Mouse (Mus musculus): ENCODE measurements around the gene Ptprk.

The Ptprk gene

DNA sequence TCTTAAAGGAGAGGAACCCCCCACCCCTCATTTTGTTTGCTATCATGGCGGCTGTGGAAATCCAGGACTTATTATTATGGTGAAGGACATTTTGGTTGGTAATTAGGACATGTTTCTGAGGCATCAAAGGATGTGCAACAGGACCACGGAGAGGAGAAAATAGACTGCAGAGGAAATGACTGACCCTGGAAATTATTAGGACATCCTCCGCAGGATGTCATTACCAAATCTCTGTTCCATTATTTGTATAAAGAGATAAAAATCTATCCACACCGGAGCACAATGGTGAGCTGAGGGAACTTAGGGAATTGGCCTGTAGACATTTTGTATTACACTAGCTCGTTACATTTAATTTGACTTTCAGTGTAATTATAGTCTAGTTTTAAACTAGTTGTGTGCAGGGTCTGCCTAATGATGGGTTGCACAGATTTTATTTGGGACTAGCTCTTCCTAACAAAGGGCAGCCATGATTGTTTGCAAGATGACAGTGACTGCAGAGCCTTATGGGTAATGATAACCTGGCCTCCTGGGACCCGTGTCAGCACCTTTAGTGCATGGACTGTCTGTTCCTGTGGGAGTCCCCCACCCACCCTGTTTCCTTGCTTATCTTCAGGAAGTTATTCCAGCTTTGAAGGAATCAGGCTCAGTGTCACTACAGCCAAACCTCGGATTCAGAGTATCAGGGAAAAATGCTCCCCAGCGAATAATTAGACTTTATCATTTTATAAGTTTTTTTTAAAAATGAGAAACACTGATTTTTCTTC lies 38.4 kb downstream of the Ptprk start:
- DNase-seq (ENCODE audit: inconsistent ontology term) = no peak

DNA sequence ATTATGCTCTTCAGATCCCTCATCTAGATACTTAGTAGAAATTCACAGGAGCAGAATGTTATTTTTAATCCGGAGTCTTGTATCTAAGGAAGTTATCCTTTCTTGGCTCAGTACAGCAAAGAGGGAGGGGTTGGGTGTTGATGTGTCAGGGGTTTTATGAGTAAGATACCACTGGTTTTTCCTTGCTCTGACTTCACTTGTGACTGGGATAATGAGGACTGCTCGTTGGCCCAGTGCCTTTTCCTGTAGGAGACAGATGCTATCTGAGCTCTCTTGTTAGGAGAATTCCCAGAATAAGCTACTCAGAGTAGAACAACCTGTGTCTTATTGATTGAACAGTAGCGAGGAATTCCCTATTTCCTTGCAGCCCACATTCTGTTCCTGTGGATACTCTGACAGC lies 39.3 kb downstream of the Ptprk start:
- peak; percentile 32 for DNase-seq (ENCODE audit: inconsistent ontology term)

DNA sequence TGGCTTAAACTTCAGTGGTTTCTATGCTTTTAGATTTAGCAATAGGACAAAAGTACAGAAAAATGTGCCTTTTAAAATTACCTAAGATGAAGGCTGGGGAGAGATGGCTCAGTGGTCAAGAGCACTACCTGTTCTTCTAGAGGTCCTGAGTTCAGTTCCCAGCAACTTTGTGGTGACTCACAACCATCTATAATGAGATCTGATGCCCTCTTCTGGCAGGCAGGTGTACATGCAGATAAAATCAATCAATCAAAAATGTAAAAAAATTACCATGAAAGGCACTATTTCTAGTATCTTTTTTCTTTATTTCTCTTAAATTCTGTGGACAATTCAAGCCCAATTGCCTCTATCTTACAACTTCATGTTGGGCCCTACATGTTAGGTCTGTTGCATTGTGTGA lies 42.4 kb downstream of the Ptprk start:
- DNase-seq (ENCODE audit: inconsistent ontology term) = no peak

DNA sequence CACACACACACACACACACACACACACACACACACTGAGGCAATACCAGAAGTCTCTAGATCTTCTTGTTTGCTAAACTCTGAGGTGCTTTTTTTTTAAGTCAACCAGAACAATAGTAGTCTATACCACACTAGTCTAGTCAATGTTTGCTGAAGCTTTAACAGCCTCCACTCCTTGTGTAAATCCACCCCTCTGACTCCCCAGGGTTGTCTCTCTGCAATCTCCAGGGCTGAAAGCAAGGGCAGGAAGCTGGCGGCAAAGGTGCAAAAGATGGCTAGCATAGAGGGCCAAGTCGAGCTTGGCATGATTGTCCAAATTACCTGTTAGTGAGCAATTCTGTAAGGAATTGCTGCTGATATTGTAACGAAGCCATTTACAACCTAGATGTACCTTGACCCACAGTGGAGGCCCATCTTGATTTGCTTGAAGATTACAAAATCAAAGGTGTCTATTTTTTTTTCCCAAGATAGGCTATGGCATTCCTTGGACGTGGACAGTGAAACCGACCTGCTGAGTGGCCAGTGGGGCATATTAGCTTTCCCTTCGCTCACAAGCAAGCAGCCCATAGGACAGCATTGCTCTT lies 44.3 kb downstream of the Ptprk start:
- DNase-seq (ENCODE audit: inconsistent ontology term) = no peak

DNA sequence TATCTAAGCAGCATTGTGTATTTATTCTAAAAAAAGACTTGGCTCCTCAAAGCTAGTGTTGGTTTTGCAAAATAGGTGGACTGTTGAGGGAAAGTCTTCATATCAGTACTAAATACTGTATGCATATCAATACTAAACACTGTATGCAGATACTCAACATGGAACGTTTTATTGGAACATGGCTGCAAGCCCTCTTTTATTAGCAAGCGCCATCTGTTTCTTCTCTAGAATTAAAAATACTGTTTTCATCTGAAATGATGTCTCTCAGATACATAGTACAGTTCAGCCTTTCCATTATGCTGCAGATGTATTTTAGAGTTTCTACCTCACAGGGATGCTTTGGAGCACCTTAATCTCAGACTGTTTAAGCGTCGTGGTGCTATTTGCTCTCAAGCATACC lies 49.3 kb downstream of the Ptprk start:
- DNase-seq (ENCODE audit: inconsistent ontology term) = no peak

DNA sequence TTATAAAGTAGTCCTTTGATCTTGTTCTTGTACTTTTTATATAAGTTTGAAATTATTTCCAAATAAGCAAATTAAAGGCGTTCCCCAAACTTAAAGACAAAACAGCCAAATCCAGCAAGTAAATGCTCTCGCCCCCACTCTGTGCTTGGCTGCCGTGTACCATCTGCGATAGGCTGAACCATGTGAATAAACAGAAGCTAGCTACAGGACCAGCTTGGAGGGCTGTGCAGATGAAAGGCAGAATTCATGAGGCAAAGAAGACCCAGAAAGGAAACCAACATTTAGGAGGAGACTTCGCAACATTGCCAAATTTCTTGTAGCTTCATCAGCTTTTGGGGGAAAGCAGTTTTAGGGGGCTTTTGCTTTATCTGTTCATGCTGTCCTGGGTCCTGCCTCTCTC lies 53.4 kb downstream of the Ptprk start:
- no peak for DNase-seq (ENCODE audit: inconsistent ontology term)

DNA sequence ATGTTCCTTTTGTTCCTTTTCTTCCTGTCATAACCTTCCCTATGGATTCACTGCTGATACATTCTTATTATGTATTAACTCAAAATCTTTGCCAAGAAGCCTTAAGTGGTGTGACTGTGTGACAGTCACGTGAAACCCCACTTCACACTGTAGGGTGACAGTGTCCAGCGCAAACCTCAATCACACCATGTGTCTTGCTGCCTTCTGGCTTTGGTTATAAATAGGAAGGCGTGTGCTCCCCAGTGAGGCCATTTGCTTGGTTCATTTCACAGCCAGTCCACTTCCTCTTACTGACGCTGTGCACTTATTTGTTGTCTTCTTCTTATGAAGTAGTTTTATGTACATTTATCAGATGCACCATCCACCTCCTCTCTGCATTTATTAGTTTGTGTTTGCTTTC lies 53.8 kb downstream of the Ptprk start:
- no peak for DNase-seq (ENCODE audit: inconsistent ontology term)

DNA sequence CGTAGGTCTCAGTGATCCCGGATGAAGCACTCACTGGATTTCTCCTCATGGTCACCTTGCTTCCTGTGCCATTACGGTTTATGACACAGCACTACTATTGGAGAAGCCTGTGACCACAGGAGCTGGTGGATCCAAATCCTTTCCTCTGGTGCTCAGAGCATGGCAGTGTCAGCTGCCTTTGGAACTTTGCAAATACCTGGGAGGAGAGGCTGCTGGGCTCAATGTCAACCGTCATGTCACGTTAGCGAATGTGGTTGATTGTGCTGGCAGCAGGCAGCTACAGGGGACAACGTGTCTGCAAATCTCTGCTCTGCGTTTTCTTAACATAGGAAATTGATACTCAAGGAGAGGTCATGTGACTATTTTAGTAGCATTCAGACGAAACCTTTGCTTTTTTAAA lies 55.8 kb downstream of the Ptprk start:
- no peak for DNase-seq (ENCODE audit: inconsistent ontology term)

DNA sequence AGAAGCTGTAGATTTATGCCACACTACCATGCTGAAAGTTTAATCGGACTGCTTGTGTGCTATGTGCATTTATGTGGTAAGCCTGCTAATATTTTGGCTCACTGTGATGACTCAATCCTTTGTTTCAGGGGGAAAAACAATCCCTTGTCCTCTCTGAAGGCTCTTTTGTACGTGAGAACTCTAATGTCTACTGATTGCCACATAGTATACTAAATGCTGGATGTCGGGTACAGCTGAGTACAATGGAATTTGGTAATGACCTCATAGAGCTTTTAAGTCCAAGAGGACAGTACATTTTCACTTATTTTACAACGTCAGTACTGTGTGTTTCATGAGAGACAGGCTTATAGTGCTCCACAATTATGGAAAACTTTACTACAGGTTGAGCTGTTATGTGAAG lies 59.1 kb downstream of the Ptprk start:
- DNase-seq (ENCODE audit: inconsistent ontology term) = peak; percentile 62

DNA sequence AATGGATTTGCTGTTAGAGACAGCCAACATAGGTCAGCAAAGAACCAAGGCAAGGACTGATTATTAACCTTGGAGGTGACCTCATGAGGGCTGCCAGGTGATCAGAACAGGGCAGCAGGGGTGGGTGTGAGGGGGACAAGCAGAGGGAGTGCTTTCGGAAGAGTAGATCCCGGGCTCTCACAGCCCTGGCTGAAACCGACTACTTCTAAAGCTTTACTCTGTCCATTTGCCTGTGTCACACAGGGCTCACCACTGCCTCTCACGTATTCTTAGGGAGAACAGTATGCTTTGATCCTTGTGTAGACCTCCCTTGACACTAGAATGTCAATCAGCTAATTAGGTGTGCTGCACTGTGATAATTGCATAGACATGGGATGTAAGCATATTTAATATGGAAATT lies 63.8 kb downstream of the Ptprk start:
- DNase-seq (ENCODE audit: inconsistent ontology term) = no peak

DNA sequence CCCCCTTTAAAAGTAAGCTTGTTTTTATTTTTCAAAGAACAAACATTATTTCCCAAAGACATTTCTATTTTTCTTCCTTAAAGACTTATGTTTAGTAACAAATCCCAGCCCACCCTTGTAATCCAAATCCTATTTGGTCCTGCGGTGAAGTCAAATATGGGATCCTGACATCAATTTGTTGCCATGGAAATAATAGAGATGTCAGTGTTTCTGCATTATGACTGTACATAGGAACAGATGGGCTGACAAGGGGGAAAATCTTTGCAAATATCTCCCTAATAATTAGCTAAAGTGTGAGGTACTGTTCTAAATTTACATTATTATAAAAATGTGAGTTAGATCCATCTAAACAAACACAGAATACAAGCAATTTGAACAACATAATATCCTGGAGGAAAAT lies 69.8 kb downstream of the Ptprk start:
- no peak for DNase-seq (ENCODE audit: inconsistent ontology term)

DNA sequence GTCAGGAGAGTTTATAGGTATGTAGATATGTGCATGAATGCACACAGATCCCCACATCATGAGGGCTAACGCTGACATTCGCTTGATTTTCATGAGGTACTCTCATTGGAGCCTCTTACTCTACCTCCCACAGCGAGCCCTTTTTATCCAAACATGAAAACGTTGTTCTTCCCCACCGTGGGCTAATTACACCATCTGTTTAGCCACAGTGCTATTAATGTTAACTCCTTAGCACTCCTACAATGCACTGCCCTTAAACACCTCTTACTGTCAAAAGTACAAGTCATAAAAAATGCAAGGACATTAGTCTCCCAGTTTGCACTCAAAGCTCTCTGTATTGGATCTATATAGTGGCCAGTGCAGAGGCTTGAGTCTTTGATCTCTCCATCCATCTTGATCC lies 70.7 kb downstream of the Ptprk start:
- no peak for DNase-seq (ENCODE audit: inconsistent ontology term)

DNA sequence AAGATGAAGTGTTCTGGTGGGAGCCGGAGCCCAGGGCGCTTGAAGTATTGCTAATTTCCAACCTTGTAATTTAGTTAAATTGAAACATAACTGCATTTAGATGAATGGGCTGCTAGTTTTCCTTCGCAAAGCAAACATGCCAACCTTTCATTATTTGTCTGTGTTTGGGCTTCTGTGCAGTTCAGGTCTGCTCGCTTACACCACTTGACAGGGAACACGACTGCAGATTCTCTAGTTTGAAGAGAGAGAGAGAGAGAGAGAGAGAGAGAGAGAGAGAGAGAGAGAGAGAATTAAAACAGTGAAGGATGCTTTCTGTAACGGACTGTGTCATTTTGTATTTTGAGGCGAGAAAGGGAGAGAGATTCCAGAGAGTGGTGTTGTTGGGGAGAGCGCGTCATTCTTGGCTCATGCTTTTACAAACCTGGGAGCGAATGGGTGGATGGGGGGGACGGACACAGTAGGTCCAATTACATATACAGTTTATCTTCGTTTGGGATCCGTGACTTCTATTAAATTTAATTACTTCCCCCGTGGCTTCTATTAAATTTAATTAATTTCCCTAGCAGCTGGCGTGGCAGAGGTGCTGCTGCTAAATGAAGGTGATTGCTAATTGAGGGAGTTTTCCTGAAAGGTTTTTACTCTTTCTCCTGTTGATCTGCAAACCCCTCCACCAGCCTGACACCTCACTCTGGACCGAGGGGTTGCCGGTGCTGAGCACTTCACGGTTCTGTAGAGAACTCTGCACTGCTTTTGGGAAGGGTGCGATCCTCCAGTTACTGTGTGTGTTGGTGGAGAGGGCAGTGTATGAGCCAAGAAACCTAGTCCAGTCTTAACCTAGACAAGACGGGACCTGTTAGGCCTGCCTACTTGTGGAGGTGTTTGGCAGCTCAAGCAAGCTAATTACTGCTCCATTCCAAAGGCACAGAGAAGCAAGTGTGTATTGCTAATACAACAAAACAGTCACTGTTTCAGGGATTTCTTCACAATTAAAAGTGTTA lies 81.4 kb downstream of the Ptprk start:
- DNase-seq (ENCODE audit: inconsistent ontology term) = peak; percentile 15

DNA sequence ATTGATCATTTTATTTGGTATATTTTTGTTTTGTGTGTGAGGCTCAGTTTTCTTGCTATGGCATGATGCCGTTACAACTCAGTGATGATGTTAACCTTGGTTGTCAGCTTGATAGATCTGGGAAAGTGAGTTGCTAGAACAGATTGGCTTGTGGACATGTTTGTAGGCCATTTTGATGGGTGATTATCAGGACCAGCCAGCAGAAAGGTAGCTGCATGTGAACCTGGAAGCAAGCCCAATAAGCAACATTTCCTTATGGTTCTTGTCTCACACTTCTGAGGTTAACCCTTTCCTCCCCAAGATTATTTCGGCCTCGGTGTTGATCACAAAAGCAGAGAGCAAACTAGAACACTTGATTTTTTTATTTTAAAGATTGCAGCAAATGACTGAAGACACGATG lies 85.1 kb downstream of the Ptprk start:
- no peak for DNase-seq (ENCODE audit: inconsistent ontology term)

DNA sequence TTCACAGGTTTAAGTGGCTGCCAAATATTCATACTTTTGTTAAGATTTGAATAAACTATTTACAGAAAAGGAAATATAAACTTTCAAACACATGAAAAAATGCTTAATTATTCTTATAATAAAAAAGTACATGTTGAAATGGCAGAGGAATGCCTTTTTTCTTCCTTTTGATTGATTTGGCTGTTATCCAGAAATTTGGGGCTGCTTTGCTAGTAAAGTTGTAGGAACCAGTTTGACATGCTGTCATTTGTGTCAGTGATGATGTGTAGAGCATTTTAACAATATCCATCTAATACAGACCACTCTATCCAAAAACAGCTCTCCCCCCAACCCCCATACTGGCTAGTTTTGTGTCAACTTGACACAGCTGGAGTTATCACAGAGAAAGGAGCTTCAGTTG lies 86.7 kb downstream of the Ptprk start:
- peak; percentile 17 for DNase-seq (ENCODE audit: inconsistent ontology term)

DNA sequence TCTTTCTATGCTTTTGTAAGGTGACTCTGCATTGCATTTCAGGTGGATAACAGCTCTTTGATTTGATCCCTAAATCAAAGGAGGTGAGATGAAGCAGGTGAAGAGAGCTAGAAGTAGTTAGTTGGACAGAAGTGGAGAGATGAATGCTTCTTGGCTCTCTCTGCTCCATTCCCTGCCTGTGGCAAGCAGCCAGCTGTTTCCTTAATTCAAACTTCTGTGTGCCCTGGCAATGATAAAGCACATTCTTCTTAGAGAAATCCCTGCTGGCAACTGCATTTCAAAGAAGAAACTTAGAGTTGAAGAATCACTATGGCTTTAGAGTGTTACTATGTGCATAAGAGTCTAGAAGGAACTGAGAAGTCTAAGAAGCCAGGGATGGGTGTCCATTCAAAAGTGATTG lies 89.6 kb downstream of the Ptprk start:
- peak; percentile 61 for DNase-seq (ENCODE audit: inconsistent ontology term)

DNA sequence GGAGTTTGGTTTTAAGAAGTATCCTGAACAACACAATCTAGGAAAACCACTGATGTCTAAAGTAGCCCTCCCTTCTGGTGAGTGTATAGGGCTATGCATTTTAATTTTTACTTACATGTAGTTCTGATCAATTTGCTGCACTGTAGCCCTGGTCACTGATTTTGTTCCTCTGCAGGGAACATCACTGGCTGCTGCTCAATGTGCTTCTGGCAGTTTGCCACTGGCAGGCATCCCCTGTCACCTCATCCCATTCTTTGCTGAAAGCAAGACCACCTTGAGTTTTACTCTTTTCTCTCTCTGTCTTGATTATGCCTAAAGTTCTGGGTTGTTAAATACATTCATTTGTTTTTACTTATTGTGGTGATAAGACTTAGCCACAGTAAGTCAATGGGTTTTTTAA lies 90.1 kb downstream of the Ptprk start:
- no peak for DNase-seq (ENCODE audit: inconsistent ontology term)

DNA sequence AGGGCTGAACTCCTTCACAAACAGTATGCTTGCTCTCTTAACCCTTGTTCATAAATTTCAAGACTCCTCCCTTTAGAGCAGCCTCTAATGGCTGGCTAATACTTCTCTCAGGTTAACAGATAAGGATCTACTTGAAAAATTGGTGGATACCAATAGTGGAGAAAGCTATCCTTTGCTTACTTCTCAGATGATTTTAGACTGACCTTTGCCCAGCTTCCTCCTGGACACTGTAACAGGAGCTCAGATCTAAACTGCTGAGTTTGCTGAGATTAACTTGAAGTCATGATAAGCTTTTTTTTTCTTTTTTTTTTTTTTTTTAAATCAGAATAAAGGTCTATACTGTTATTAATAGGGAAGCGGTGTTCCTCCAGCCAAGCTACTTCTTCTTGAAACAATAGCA lies 92.0 kb downstream of the Ptprk start:
- no peak for DNase-seq (ENCODE audit: inconsistent ontology term)

DNA sequence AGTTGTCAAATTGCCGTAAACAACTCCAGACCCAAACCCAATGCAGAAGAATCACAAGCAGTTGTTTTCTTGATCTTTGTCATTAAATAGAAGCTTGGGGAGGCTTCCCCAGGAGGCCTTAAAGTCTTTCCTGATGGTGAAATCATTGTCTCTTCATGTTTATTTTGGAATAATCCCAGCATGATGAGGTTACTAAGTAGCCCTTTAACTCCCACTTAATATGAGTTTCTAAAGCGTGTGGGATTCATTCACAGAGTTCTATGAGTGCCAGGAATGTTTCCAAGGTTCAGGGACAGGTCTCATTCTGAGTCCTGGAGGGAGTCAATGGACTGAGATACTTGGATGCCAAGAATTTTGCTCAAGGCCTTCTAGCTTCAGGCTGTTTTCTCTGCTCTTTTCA lies 92.5 kb downstream of the Ptprk start:
- peak; percentile 83 for DNase-seq (ENCODE audit: inconsistent ontology term)

DNA sequence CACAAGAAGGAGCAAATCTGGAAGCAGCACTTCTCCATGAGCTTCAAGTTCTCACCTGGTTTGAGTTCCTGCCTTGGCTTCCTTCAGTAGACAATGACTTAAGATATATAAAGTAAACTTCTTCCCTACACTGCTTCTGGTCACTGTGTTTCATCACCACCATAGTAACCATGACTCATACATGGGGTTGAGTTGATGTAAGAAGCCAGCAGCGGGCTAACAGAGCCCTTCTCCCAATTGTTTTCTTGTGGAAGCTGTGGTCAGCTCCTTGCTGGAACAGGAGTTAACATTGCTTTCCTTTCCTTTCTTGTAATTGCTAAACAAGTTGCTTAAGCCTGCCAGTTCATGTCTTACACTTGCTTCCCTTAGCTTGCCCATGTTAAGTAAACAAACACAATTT lies 96.6 kb downstream of the Ptprk start:
- no peak for DNase-seq (ENCODE audit: inconsistent ontology term)

DNA sequence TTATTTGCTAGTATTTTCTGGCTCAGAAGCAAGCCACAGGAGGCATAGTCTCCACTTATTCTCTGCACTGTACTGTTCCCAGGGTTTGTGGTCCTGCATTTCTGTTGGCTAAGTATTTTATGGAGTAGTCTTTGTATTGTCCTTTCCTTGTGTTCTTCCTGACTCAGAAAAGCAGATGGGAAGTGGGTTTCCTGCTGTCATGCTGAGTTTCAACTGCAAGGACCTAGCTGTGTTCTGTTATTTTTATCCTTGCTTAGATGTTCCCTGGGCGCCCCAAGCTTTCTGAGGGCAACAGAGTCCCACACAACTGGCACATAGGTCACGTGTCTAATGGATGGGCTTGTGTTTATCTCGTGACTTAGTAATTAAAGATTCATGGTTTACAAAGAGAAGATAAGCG lies 104.3 kb downstream of the Ptprk start:
- no peak for DNase-seq (ENCODE audit: inconsistent ontology term)

DNA sequence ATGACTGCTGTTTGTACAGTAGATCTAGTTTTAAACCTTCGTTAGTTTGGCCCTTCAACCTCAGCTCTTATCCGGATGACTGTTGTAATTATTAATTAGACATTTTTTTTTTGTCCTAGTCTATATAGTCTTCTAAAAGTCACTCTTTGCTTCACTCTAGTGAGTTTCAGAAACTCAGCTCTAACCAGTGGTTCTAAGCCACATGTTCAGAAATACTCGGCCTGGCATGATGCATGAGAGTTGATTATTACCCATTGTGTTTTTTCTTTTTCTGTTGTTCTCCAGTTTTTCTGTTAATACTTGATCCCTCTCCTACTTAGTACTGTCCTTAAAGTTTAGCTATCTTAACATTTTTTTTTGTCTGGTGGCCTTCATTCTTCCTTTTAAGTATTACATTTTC lies 107.5 kb downstream of the Ptprk start:
- DNase-seq (ENCODE audit: inconsistent ontology term) = no peak

DNA sequence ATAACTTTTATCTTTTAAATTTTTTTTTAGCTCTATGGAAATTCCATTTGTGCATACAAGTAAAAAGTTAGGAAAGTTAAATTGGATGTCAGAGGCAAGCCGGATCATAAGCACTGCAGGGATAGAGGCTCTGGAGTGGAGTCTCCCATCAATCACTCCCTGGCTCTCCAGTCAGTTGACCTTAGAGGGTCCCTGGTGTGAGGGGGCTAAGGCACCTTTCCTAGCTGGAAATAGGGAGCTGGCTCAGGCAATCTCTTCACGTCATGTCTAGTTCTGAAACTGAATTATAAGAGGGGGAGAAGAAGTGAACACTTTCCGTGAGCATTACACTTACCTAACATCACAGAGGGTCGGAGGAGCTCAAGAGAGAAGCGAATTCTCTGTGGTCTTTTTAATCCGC lies 110.1 kb downstream of the Ptprk start:
- no peak for DNase-seq (ENCODE audit: inconsistent ontology term)

All from Muller cell, postnatal 12 days (primary cell).